Mouse (Mus musculus) limb, embryonic 13.5 days (tissue): ENCODE results near the gene Elk4. TPM values are rescaled to one million over a fixed set of nuclear protein-coding genes. Genes with fewer than 3 reads are reported as not detected.
A peak's percentile ranks its signal among the peaks of the same experiment; 100 is the strongest.

Source experiments
- ATAC-seq: fragments of 200-750 bp; cut with Nextera tagmentation; 2 replicates; pipeline ENCODE4 v1.8.0; 2017; ENCODE audit warnings: low read depth, moderate number of reproducible peaks, moderate TSS enrichment; ENCODE audit not compliant: low FRiP score
- H3K27ac ChIP-seq: fragments of 300-500 bp; sonication (generic); 2 replicates; pipeline ENCODE4 v1.5.1; 2015; ENCODE audit warnings: inconsistent platforms, mild to moderate bottlenecking, moderate library complexity
- H3K27me3 ChIP-seq: fragments of 300-500 bp; sonication (generic); 2 replicates; pipeline ENCODE4 v1.6.1; 2015; ENCODE audit warnings: mild to moderate bottlenecking, inconsistent platforms
- H3K36me3 ChIP-seq: fragments of 300-500 bp; sonication (generic); 2 replicates; pipeline ENCODE4 v1.6.1; 2015; ENCODE audit warnings: inconsistent platforms, mild to moderate bottlenecking, moderate library complexity
- H3K4me1 ChIP-seq: fragments of 300-500 bp; sonication (generic); 2 replicates; pipeline ENCODE4 v1.6.1; 2015; ENCODE audit warnings: inconsistent platforms
- H3K4me2 ChIP-seq: fragments of 300-500 bp; sonication (generic); replicated peaks from 2 replicates; pipeline ENCODE4 v1.6.1; 2015; ENCODE audit warnings: inconsistent platforms, mild to moderate bottlenecking, moderate library complexity
- H3K4me3 ChIP-seq: fragments of 300-500 bp; sonication (generic); 2 replicates; pipeline ENCODE4 v1.5.1; 2015; ENCODE audit warnings: moderate library complexity, mild to moderate bottlenecking, inconsistent platforms
- H3K9ac ChIP-seq: fragments of 300-500 bp; sonication (generic); 2 replicates; pipeline ENCODE4 v1.6.1; 2015; ENCODE audit warnings: mild to moderate bottlenecking, inconsistent platforms
- H3K9me3 ChIP-seq: fragments of 300-500 bp; sonication (generic); 2 replicates; pipeline ENCODE4 v1.6.1; 2016; ENCODE audit warnings: inconsistent platforms
- WGBS: fragments of 180-500 bp; shearing (Covaris S2); methylation state at CpG from one replicate; pipeline ENCODE4 v1.1.7; 2015; 5-methylcytosine and 5-hydroxymethylcytosine counted together
- polyA plus RNA-seq: library from polyadenylated mRNA; unstranded; fragments of >200 nt; fragmentation: Nextera tagmentation; extraction: Ambion mirVana; gene quantifications from 2 replicates; pipeline ENCODE4 v1.2.1, GENCODE M21; 2015

Elk4 gene
- polyA plus RNA-seq, 1 experiment from 2014 or later: 20.2 TPM

GRCm38 (mm10) chr1:131970661-131971520 lies 36.5 kb upstream of the Elk4 start:
- H3K27ac ChIP-seq: peak overlapping the region; percentile 44; the same call in 1 of the 2 replicates
- ATAC-seq: peak; percentile 62
- no peaks in the 10 kb centered on the region for H3K36me3 ChIP-seq
- no peak overlapping the region for H3K4me3 ChIP-seq
- 11% methylated on average over 15 of the region's 16 CpGs for WGBS
- peaks cover 47% of the 10 kb centered on the region for H3K4me1 ChIP-seq
- peak overlapping the region; percentile 26; the same call in 1 of the 2 replicates for H3K9ac ChIP-seq
- H3K4me2 ChIP-seq: peak overlapping the region; percentile 40
- H3K27me3 ChIP-seq: peaks cover 14% of the 10 kb centered on the region
- H3K9me3 ChIP-seq: no peaks in the 10 kb centered on the region

- no peak overlapping the region for H3K9ac ChIP-seq
- peak overlapping the region; percentile 44; the same call in 1 of the 2 replicates for H3K27ac ChIP-seq
- no peak overlapping the region for H3K4me3 ChIP-seq
- peaks cover 6% of the 10 kb centered on the region; the same call in 1 of the 2 replicates for H3K27me3 ChIP-seq
- peak; percentile 44; the same call in 1 of the 2 replicates for ATAC-seq
- H3K4me1 ChIP-seq: peaks cover 47% of the 10 kb centered on the region
- no peaks in the 10 kb centered on the region for H3K36me3 ChIP-seq
- 21% methylated on average over 15 of the region's 15 CpGs for WGBS
- H3K9me3 ChIP-seq: no peaks in the 10 kb centered on the region
- H3K4me2 ChIP-seq: 0 out of 2 replicates have a peak overlapping the region, but pooled peaks have one; percentile 0
Measured at GRCm38 (mm10) chr1:131971771-131972497, 35.5 kb upstream of the Elk4 start.

- peaks cover 40% of the 10 kb centered on the region for H3K4me1 ChIP-seq
- H3K36me3 ChIP-seq: no peaks in the 10 kb centered on the region
- no peak overlapping the region for H3K9ac ChIP-seq
- no peaks in the 10 kb centered on the region for H3K9me3 ChIP-seq
- no peak for ATAC-seq
- H3K4me2 ChIP-seq: 0 out of 2 replicates have a peak overlapping the region, but pooled peaks have one; percentile 0
- no peak overlapping the region for H3K4me3 ChIP-seq
- 0 out of 2 replicates have a peak, but pooled peaks cover 3% of the 10 kb centered on the region for H3K27me3 ChIP-seq
- 29% methylated on average over 13 of the region's 13 CpGs for WGBS
- no peak overlapping the region for H3K27ac ChIP-seq
Measured at GRCm38 (mm10) chr1:131972498-131973334, 34.7 kb upstream of the Elk4 start.

- ATAC-seq: no peak
- peaks cover 35% of the 10 kb centered on the region for H3K4me1 ChIP-seq
- H3K4me3 ChIP-seq: no peak overlapping the region
- H3K9me3 ChIP-seq: no peaks in the 10 kb centered on the region
- no peak overlapping the region for H3K9ac ChIP-seq
- no peaks in the 10 kb centered on the region for H3K36me3 ChIP-seq
- H3K27me3 ChIP-seq: 0 out of 2 replicates have a peak, but pooled peaks cover 3% of the 10 kb centered on the region
- H3K4me2 ChIP-seq: no peak overlapping the region
- WGBS: 80% methylated on average over 6 of the region's 6 CpGs
- H3K27ac ChIP-seq: no peak overlapping the region
Measured at GRCm38 (mm10) chr1:131973991-131974390, 33.4 kb upstream of the Elk4 start.

GRCm38 (mm10) chr1:131976886-131977285 lies 30.5 kb upstream of the Elk4 start:
- H3K9ac ChIP-seq: no peak overlapping the region
- no peaks in the 10 kb centered on the region for H3K9me3 ChIP-seq
- 0 out of 2 replicates have a peak, but pooled peaks cover 3% of the 10 kb centered on the region for H3K27me3 ChIP-seq
- H3K27ac ChIP-seq: no peak overlapping the region
- H3K4me1 ChIP-seq: peaks cover 12% of the 10 kb centered on the region
- no peak for ATAC-seq
- no peak overlapping the region for H3K4me3 ChIP-seq
- no peaks in the 10 kb centered on the region for H3K36me3 ChIP-seq
- WGBS: 76% methylated on average over 5 of the region's 5 CpGs
- H3K4me2 ChIP-seq: no peak overlapping the region

- ATAC-seq: no peak
- Histone ChIP-seq H3K9ac (0 out of 2 replicates have a peak overlapping the region, but pooled peaks have one; percentile 14), H3K4me3 (no peak overlapping the region), H3K4me1 (no peaks in the 10 kb centered on the region), H3K27me3 (0 out of 2 replicates have a peak, but pooled peaks cover 3% of the 10 kb centered on the region), H3K27ac (no peak overlapping the region), H3K36me3 (no peaks in the 10 kb centered on the region), H3K4me2 (no peak overlapping the region), H3K9me3 (no peaks in the 10 kb centered on the region)
- WGBS: 28% methylated on average over 2 of the region's 2 CpGs
Measured at GRCm38 (mm10) chr1:131980471-131980870, 26.9 kb upstream of the Elk4 start.

GRCm38 (mm10) chr1:131981378-131982013 lies 25.9 kb upstream of the Elk4 start:
- Histone ChIP-seq H3K4me2 (no peak overlapping the region), H3K4me1 (no peaks in the 10 kb centered on the region), H3K9ac (no peak overlapping the region), H3K27me3 (0 out of 2 replicates have a peak, but pooled peaks cover 3% of the 10 kb centered on the region), H3K36me3 (no peaks in the 10 kb centered on the region), H3K9me3 (no peaks in the 10 kb centered on the region), H3K27ac (no peak overlapping the region), H3K4me3 (no peak overlapping the region)
- ATAC-seq: 0 out of 2 replicates have a peak, but pooled peaks have one; percentile 65
- 53% methylated on average over 12 of the region's 12 CpGs for WGBS

- Histone ChIP-seq H3K4me1 (no peaks in the 10 kb centered on the region), H3K9ac (no peak overlapping the region), H3K27ac (no peak overlapping the region), H3K4me3 (no peak overlapping the region), H3K27me3 (no peaks in the 10 kb centered on the region), H3K4me2 (no peak overlapping the region), H3K36me3 (no peaks in the 10 kb centered on the region), H3K9me3 (no peaks in the 10 kb centered on the region)
- no peak; the same call in 1 of the 2 replicates for ATAC-seq
- 17% methylated on average over 5 of the region's 5 CpGs for WGBS
Measured at GRCm38 (mm10) chr1:131982907-131983306, 24.5 kb upstream of the Elk4 start.

- H3K4me2 ChIP-seq: no peak overlapping the region
- H3K27me3 ChIP-seq: no peaks in the 10 kb centered on the region
- no peaks in the 10 kb centered on the region for H3K36me3 ChIP-seq
- no peaks in the 10 kb centered on the region for H3K9me3 ChIP-seq
- ATAC-seq: no peak
- H3K27ac ChIP-seq: no peak overlapping the region
- no peak overlapping the region for H3K9ac ChIP-seq
- 79% methylated on average over 2 of the region's 2 CpGs for WGBS
- H3K4me3 ChIP-seq: no peak overlapping the region
- H3K4me1 ChIP-seq: no peaks in the 10 kb centered on the region
Measured at GRCm38 (mm10) chr1:131983806-131984205, 23.6 kb upstream of the Elk4 start.

GRCm38 (mm10) chr1:131987432-131987831 lies 20.0 kb upstream of the Elk4 start:
- Histone ChIP-seq H3K36me3 (no peaks in the 10 kb centered on the region), H3K4me2 (no peak overlapping the region), H3K27me3 (no peaks in the 10 kb centered on the region), H3K4me3 (no peak overlapping the region), H3K4me1 (no peaks in the 10 kb centered on the region), H3K9ac (no peak overlapping the region), H3K27ac (no peak overlapping the region), H3K9me3 (no peaks in the 10 kb centered on the region)
- no peak for ATAC-seq
- WGBS: 79% methylated on average over 15 of the region's 15 CpGs

GRCm38 (mm10) chr1:131989476-131989875 lies 17.9 kb upstream of the Elk4 start:
- Histone ChIP-seq H3K36me3 (no peaks in the 10 kb centered on the region), H3K4me2 (no peak overlapping the region), H3K27ac (no peak overlapping the region), H3K9ac (no peak overlapping the region), H3K4me3 (no peak overlapping the region), H3K9me3 (no peaks in the 10 kb centered on the region), H3K4me1 (no peaks in the 10 kb centered on the region), H3K27me3 (no peaks in the 10 kb centered on the region)
- 73% methylated on average over 4 of the region's 4 CpGs for whole genome bisulfite sequencing
- no peak for ATAC-seq
